Mouse (Mus musculus): ENCODE measurements at regions not wholly inside any gene's neighbourhood (a gene's known extent, or its start where the extent isn't known, plus 50 kb on each side); places are given as distances from the start of the nearest gene placed in this dataset.

DNA sequence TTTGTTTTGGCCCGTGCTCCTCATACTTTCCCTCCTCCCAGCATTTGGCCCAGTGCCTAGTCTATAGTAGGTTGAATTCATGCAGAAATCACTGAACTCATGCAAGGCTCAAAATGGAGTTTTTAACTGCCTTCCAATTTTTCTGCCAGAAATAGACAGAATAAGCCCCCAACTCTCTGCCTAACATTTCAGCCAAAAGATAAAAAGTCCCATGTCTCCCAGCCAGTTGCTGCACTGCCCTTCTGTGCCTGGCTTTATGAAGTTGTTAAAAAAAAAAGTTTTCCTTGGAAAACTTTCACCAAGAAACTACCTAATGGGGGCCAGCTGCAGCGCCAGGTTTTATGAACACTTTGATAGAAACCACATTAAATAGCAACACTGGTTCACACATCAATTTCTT is 222.0 kb downstream of the Zic3 start:
- no peak for ATAC-seq (ENCODE audit: low FRiP score)

DNA sequence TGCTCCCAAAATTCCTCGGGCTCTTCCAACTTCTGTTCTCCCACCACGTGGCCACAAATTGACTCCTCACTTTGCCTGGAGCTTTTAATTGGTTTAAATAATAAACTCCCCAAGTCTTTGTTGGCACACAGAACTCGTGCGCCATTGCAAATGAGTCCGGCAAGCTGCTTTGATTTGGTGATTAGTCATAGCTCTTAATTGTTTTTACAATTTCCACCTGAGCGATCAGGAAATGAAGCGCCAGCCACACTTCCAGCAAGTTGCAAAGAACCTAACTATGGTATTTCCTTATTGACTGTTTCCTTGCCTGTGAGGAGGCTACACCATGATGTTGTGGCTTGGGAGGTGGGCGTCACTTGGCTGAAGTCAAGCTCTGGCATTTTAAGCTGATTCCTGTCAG is 233.5 kb downstream of the Zic3 start:
- H3K36me3 ChIP-seq: no peaks in the 10 kb centered on the region
- no peak overlapping the region for H3K9ac ChIP-seq (replicated peaks)
- no peak for ATAC-seq (ENCODE audit: low FRiP score)
- no peaks in the 10 kb centered on the region for H3K27me3 ChIP-seq (replicated peaks)
- WGBS: 34% methylated on average over 8 of the region's 8 CpGs
- no peaks in the 10 kb centered on the region for H3K4me1 ChIP-seq
- H3K4me3 ChIP-seq (replicated peaks): no peak overlapping the region
- H3K9me3 ChIP-seq (replicated peaks): no peaks in the 10 kb centered on the region
- H3K4me2 ChIP-seq: no peak overlapping the region; the same call in 1 of the 2 replicates
- H3K27ac ChIP-seq (replicated peaks): no peak overlapping the region

More for the DNA sequence above, 222.0 kb downstream of the Zic3 start:
- Histone ChIP-seq H3K9ac (replicated peaks) (no peak overlapping the region), H3K4me1 (no peaks in the 10 kb centered on the region), H3K27ac (replicated peaks) (no peak overlapping the region), H3K4me2 (no peak overlapping the region), H3K9me3 (replicated peaks) (no peaks in the 10 kb centered on the region), H3K36me3 (no peaks in the 10 kb centered on the region), H3K27me3 (replicated peaks) (no peaks in the 10 kb centered on the region), H3K4me3 (replicated peaks) (no peak overlapping the region)
- WGBS: 65% methylated on average over 2 of the region's 2 CpGs

DNA sequence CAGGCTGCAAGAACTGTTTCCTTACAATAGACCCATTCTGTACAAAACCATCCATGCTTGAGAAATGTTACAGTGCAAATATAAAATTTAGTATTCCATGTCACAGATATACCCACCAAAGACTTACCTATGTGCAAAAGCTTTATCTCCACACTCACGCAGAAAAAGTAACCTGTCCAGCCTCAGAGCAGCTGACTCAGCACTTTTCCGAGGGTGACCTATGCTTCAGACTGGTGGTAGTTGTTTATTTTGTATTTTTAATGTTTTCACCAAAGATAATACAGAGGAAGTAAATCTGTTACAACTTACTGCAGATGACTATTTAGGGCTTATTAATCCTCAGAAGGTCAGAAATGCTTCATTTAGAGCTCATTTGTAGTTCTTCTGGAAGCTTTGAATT is 260.4 kb downstream of the Zic3 start:
- no peak overlapping the region for H3K4me3 ChIP-seq (replicated peaks)
- H3K27me3 ChIP-seq (replicated peaks): no peaks in the 10 kb centered on the region
- no peaks in the 10 kb centered on the region for H3K4me1 ChIP-seq
- no peaks in the 10 kb centered on the region for H3K9me3 ChIP-seq (replicated peaks)
- H3K9ac ChIP-seq (replicated peaks): no peak overlapping the region
- no peak for ATAC-seq (ENCODE audit: low FRiP score)
- no peak overlapping the region for H3K4me2 ChIP-seq
- H3K36me3 ChIP-seq: no peaks in the 10 kb centered on the region
- 90% methylated on average over 2 of the region's 2 CpGs for WGBS
- no peak overlapping the region for H3K27ac ChIP-seq (replicated peaks)

DNA sequence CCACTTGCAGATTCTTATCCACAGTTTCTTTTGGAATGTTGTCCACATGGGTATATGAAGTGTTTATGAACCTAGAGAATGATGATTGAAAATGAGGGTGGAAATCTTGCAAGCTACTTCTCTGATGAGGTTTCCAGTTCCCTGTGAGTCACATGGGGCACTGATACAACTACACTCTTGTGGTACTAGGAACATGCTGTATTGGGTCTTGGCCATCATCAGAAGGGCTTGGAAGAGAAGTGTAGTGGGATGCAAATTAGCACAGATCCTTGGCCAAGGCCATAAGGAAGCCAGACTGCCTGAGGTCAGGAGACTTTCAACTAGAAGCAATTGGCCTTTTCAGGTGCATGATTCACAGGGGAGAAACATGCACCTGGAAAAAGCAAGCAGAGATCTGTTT is 300.3 kb downstream of the Zic3 start:
- H3K9me3 ChIP-seq (replicated peaks): no peaks in the 10 kb centered on the region
- H3K36me3 ChIP-seq: no peaks in the 10 kb centered on the region
- no peaks in the 10 kb centered on the region for H3K4me1 ChIP-seq
- no peak overlapping the region for H3K27ac ChIP-seq (replicated peaks)
- H3K9ac ChIP-seq (replicated peaks): no peak overlapping the region
- H3K27me3 ChIP-seq (replicated peaks): no peaks in the 10 kb centered on the region
- ATAC-seq (ENCODE audit: low FRiP score): no peak
- no peak overlapping the region for H3K4me2 ChIP-seq
- H3K4me3 ChIP-seq (replicated peaks): no peak overlapping the region

DNA sequence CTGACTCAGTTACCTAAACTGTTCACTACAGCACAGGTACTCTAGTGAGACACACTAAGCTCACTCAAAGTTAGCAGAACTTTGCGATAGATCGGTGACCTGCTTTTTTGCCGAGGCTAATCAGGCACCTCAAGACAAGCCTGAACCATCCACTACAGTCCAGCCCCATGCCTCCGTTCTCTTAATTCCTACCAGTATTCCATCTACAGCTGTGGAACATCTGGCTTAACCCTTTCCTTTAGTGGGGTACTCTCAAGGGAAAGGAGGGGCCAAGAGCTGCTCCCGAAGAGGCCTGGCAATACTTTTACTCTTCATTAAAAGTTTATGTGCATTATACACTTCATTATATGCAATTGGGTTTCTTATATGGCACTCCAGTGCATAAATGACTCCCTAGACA is 329.1 kb downstream of the Zic3 start:
- WGBS: 83% methylated on average over 5 of the region's 5 CpGs
- Histone ChIP-seq H3K9ac (replicated peaks) (no peak overlapping the region), H3K9me3 (replicated peaks) (no peaks in the 10 kb centered on the region), H3K27me3 (replicated peaks) (no peaks in the 10 kb centered on the region), H3K4me1 (no peaks in the 10 kb centered on the region), H3K4me3 (replicated peaks) (no peak overlapping the region), H3K4me2 (no peak overlapping the region), H3K27ac (replicated peaks) (no peak overlapping the region), H3K36me3 (no peaks in the 10 kb centered on the region)
- no peak for ATAC-seq (ENCODE audit: low FRiP score)

DNA sequence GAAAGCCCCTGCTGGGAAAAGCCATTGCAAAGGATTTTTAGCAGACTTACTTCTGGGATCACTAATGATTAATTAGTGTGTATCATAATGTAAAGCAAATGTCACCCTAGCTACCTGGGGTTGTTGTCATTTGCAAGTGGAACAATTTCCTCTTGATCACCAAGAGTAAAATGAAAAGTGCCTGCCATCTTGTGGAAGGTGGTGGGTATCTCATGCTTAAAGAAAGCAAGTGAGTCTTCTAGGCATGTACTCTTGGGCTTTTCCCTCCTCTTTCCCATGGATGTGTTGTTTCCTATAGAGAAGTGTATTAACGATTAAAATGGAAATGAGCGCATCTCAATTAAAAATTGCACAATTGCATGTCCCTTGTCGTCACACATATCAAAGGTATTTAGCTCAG is 355.4 kb downstream of the Zic3 start:
- WGBS: 61% methylated on average over 3 of the region's 3 CpGs
- H3K27ac ChIP-seq (replicated peaks): no peak overlapping the region
- no peaks in the 10 kb centered on the region for H3K36me3 ChIP-seq
- no peaks in the 10 kb centered on the region for H3K9me3 ChIP-seq (replicated peaks)
- H3K4me3 ChIP-seq (replicated peaks): no peak overlapping the region
- ATAC-seq (ENCODE audit: low FRiP score): peak; percentile 68; the same call in 1 of the 2 replicates
- H3K4me1 ChIP-seq: no peaks in the 10 kb centered on the region
- no peak overlapping the region for H3K9ac ChIP-seq (replicated peaks)
- H3K4me2 ChIP-seq: no peak overlapping the region
- H3K27me3 ChIP-seq (replicated peaks): no peaks in the 10 kb centered on the region

All from neural tube, embryonic 15.5 days (tissue).